Mouse (Mus musculus) CH12F3 (cell line): ENCODE data around the gene Pde8b.
"Not testable (repeated sequence)": the region's sequence is repeated elsewhere in the genome, so short reads cannot be mapped to it uniquely, and the experiment has no call there.

Experiments used
- in situ Hi-C: fragments of 300-500 bp; cut with MboI; formaldehyde crosslinking; loops from 2 replicates; pipeline ENCODE4 v1.14.3; 2020; ENCODE audit warnings: low sequenced_read_pairs

Gene Pde8b

GRCm38 (mm10) chr13:95222569-95223426 lies 27.3 kb downstream of the Pde8b start:
- in situ Hi-C loops, result no loop called here

DNA sequence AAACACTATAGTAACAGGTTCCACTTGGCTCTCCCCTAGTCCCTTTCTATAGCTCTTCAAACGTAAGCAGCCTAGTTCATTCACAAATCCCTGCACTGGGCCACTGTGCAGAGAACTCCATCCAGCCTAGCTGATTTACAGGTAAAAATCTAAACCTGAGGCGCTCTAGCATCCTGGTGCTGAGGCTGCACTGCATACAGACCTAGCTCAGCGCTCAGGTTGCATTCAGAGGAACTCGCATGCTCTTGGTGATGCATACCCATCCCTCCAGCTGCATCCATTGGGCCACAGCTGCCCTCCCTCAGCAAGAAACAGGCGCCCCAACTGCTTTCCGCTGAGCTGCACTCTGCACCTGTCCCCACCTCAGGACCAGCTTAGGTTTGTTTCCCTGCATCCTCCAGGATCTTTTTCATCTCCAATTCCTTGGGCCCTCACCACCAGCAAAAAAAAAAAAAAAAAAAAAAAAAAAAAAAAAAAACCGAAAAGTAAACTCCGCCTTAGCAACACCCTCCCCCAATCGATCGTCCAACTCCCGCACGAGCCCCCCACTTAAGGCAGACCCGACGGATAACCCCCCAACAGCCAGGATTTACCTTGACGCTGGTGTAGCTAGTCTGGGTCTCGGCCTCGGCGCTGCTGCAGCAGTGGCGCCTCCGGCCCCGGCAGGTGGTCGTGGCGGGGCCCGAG lies 28.1 kb downstream of the Pde8b start:
- in situ Hi-C loops, result no loop called here

GRCm38 (mm10) chr13:95215661-95216170 lies 34.4 kb downstream of the Pde8b start:
- in situ Hi-C loops, result not testable (repeated sequence)

GRCm38 (mm10) chr13:95212320-95212719 lies 37.8 kb downstream of the Pde8b start:
- in situ Hi-C loops, result no loop called here

- in situ Hi-C loops, result not testable (repeated sequence)
Measured at GRCm38 (mm10) chr13:95207301-95207700, 42.8 kb downstream of the Pde8b start.

- in situ Hi-C loops, result no loop called here
Measured at GRCm38 (mm10) chr13:95202151-95202758, 47.9 kb downstream of the Pde8b start.

DNA sequence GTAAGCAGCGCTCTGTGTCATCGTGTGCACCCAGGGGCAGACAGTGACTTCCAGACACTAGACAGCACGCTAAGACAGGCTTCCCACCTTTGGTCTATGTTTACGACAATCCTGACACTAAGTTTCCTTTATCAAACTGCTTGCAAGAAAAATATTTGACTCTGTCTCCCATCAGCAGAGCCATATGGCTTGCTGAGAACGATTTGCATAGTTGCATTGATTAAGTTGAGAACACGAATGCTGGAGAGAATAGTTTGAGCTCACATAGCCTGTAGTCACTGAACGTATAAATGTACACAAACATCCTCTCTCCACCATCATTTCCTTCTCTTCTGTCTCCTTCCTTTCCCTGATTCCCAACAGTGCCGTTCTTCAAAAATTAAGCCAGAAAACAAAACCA lies 49.3 kb downstream of the Pde8b start:
- in situ Hi-C loops, result no loop called here

DNA sequence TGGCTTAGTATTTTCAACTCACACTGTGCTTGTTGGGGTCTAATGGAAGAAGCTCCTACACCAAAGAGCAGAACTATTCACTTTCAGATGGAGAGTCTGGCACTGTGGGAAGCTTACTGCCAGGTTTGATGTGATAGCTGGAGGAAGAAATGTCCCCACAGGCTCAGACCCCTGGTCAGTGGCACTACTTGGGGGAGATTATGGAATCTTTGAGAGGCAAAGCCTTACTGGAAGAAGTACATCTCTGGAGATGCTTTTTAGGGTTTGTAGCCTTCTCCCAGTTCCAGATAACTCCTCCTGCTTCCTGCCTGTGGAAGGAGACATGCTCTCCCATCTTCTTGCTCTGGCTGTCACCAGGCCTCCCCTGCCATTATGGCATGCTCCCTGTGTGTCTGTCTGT lies 50.1 kb downstream of the Pde8b start:
- in situ Hi-C loops, result no loop called here

GRCm38 (mm10) chr13:95196106-95196705 lies 53.9 kb downstream of the Pde8b start:
- in situ Hi-C loops, result no loop called here

DNA sequence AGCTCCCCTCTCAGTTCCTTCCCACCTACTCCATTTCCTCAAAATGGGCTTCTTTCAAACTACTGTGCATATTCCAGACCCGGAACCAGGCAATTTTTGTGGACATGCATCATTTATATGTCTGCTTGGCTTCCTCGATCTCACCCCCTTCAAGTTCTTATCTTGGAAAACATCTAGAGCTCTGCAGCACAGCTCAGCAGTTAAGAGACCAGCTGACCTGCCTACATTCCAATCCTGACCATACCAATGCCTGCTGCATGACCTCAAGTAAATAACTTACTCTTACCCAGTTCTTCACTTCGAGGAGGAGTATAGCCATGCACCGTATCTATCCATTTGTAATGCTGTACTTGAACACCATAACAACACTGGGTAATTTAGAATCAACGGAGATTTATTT lies 58.2 kb downstream of the Pde8b start:
- in situ Hi-C loops, result no loop called here

GRCm38 (mm10) chr13:95189111-95189510 lies 61.0 kb downstream of the Pde8b start:
- in situ Hi-C loops, result no loop called here

- in situ Hi-C loops, result no loop called here
Measured at GRCm38 (mm10) chr13:95187153-95187665, 62.9 kb downstream of the Pde8b start.

DNA sequence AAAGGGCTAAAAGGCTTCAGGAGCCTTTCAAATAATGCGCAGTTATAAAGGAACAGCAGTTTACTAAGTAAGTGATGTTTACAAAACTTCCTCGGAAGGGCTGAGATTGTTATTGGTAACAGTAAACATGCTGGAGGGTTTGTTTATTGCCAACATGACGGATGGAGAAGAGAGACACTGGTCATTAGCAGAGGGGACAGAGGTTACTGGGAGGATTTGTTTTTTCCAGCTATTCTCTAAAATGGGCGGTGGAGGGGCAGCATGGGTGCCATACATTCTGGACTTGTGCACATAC lies 63.4 kb downstream of the Pde8b start:
- in situ Hi-C loops, result no loop called here

GRCm38 (mm10) chr13:95185891-95186740 lies 64.0 kb downstream of the Pde8b start:
- in situ Hi-C loops, result no loop called here

GRCm38 (mm10) chr13:95183686-95184085 lies 66.5 kb downstream of the Pde8b start:
- in situ Hi-C loops, result no loop called here

- in situ Hi-C loops, result no loop called here
Measured at GRCm38 (mm10) chr13:95180208-95180607, 69.9 kb downstream of the Pde8b start.

DNA sequence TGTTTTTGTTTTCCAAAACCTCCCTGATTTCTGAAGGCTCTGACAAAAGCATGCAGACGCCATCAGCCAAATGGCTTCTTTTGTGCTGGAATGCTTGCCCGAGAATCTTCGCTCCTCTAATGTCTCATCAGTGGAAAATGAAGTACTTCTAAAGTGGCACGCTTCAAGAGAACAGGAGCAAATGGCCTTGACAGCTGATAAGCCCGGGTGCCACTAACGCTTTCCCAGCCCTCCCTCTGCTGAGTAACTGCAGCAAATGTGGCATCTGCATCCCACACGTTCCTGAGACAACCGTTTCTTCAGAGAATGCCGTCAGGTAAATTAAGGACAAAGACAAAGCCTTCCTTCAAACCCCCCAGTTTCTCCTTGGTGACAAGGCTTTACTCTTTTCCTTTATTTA lies 72.8 kb downstream of the Pde8b start:
- in situ Hi-C loops, result no loop called here

DNA sequence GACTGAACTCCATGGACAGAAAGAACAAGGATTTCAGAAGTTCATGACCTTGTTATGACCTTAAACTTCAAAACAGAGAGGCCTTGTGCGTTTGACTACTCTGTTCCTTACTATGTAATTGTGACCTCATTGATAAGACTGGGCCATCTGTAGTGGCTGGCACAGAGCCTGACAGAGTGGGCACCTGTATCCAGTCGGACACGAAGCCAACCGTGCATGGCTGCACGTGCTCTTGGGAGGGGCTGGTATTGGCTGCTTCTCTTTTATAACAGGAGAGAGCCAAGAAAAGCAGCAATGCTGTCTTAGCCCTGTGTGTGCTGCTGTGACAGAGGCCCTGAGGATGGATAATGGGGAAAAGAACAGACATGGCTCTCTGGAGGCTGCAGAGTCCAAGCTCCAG lies 73.7 kb downstream of the Pde8b start:
- in situ Hi-C loops, result no loop called here

DNA sequence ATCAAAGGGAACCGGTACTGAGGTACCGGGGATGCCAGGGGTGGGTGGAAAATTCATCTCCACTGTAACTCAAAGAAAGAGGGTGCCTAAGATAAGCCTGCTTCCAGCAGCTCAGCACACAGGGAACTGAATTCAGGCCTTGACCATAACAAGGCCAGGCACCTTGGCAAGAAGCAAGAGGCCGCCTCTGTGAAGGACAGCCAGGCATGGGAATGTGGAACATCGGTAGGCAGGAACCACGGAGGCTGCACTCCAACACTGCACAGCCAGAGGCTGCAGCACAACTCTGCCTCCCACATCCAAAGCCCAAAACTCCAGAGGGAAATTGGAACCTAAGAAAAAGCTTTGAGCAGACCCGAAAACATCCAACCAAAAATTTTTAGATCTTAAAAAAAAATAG lies 75.9 kb downstream of the Pde8b start:
- in situ Hi-C loops, result no loop called here

GRCm38 (mm10) chr13:95172346-95172745 lies 77.8 kb downstream of the Pde8b start:
- in situ Hi-C loops, result no loop called here
